Mouse (Mus musculus): Measurements from ENCODE around the gene A830031A19Rik. TPM values are rescaled to one million over a fixed set of nuclear protein-coding genes. Genes with fewer than 3 reads are reported as not detected.

The A830031A19Rik gene
- polyA plus RNA-seq, 2 experiments: not detected

DNA sequence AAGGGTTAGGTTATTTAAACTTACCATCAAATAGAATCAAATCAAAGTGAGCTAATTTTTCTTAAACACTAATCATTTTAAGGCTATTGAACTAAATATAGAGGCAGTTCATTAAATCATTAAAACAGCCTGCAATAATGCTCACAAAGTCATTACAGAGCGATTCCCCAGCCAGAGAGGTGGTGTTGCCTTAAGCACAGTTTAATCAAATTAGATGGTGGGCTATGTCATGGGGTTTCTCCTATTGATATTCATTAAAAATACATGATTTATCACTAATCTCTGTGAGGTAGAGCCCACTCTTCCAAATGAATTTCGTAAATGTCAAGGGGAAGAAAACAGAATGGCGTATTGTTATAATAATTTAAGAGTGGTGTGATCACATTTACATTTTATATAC lies 58.8 kb downstream of the A830031A19Rik start:
- H3K27me3 ChIP-seq (ENCODE audit: control insufficient read depth, insufficient read depth, low read length): no peaks in the 10 kb centered on the region

GRCm38 (mm10) chr11:24014642-24015041 lies 60.2 kb downstream of the A830031A19Rik start:
- 71% methylated on average over 5 of the region's 5 CpGs for WGBS
- no peak overlapping the region for H3K4me2 ChIP-seq (replicated peaks; ENCODE audit: low read depth, low read length, severe bottlenecking)

More for the DNA sequence above, 58.8 kb downstream of the A830031A19Rik start:
- no peak for TF ChIP-seq POLR2A (IDR thresholded peaks at IDR 0.05; ENCODE audit: borderline replicate concordance, extremely low read depth, insufficient read depth, insufficient read length)
- no peaks in the 10 kb centered on the region for H3K36me3 ChIP-seq (ENCODE audit: control insufficient read depth, insufficient read depth, low read length)
- no peaks in the 10 kb centered on the region for H3K4me1 ChIP-seq (ENCODE audit: control insufficient read depth, insufficient read depth, low read length)
- DNase-seq (ENCODE audit: low spot score) (no peak), ATAC-seq (ENCODE audit: low FRiP score, low read depth) (no peak)
- no peak overlapping the region for H3K9ac ChIP-seq (ENCODE audit: low read depth, low read length, severe bottlenecking)
- H3K27ac ChIP-seq (replicated peaks; ENCODE audit: low read depth, low read length): no peak overlapping the region
- H3K4me3 ChIP-seq (replicated peaks; ENCODE audit: low read length): no peak overlapping the region
- no peaks in the 10 kb centered on the region for H3K9me3 ChIP-seq (ENCODE audit: control insufficient read depth, low read length)
- H3K4me2 ChIP-seq (replicated peaks; ENCODE audit: low read depth, low read length, severe bottlenecking): no peak overlapping the region
- WGBS: 77% methylated on average over 3 of the region's 3 CpGs

GRCm38 (mm10) chr11:24012301-24012700 lies 62.6 kb downstream of the A830031A19Rik start:
- H3K9ac ChIP-seq (ENCODE audit: low read depth, low read length, severe bottlenecking): no peak overlapping the region
- DNase-seq (ENCODE audit: low spot score) (no peak), ATAC-seq (ENCODE audit: low FRiP score, low read depth) (no peak)
- no peaks in the 10 kb centered on the region for H3K27me3 ChIP-seq (ENCODE audit: control insufficient read depth, insufficient read depth, low read length)
- no peaks in the 10 kb centered on the region for H3K36me3 ChIP-seq (ENCODE audit: control insufficient read depth, insufficient read depth, low read length)
- H3K4me3 ChIP-seq (replicated peaks; ENCODE audit: low read length): no peak overlapping the region
- 54% methylated on average over 1 of the region's 1 CpGs for WGBS
- no peak overlapping the region for H3K27ac ChIP-seq (replicated peaks; ENCODE audit: low read depth, low read length)
- TF ChIP-seq POLR2A (IDR thresholded peaks at IDR 0.05; ENCODE audit: borderline replicate concordance, extremely low read depth, insufficient read depth, insufficient read length): no peak
- H3K4me1 ChIP-seq (ENCODE audit: control insufficient read depth, insufficient read depth, low read length): no peaks in the 10 kb centered on the region
- H3K9me3 ChIP-seq (ENCODE audit: control insufficient read depth, low read length): no peaks in the 10 kb centered on the region
- H3K4me2 ChIP-seq (replicated peaks; ENCODE audit: low read depth, low read length, severe bottlenecking): no peak overlapping the region

More at GRCm38 (mm10) chr11:24014642-24015041, 60.2 kb downstream of the A830031A19Rik start:
- H3K27me3 ChIP-seq (ENCODE audit: control insufficient read depth, insufficient read depth, low read length): no peaks in the 10 kb centered on the region
- ATAC-seq (ENCODE audit: low FRiP score, low read depth): no peak
- H3K9ac ChIP-seq (ENCODE audit: low read depth, low read length, severe bottlenecking): no peak overlapping the region
- no peak for TF ChIP-seq POLR2A (IDR thresholded peaks at IDR 0.05; ENCODE audit: borderline replicate concordance, extremely low read depth, insufficient read depth, insufficient read length)
- H3K36me3 ChIP-seq (ENCODE audit: control insufficient read depth, insufficient read depth, low read length): no peaks in the 10 kb centered on the region
- no peak for DNase-seq (ENCODE audit: low spot score)
- H3K4me1 ChIP-seq (ENCODE audit: control insufficient read depth, insufficient read depth, low read length): no peaks in the 10 kb centered on the region
- H3K4me3 ChIP-seq (replicated peaks; ENCODE audit: low read length): no peak overlapping the region
- no peaks in the 10 kb centered on the region for H3K9me3 ChIP-seq (ENCODE audit: control insufficient read depth, low read length)
- no peak overlapping the region for H3K27ac ChIP-seq (replicated peaks; ENCODE audit: low read depth, low read length)

DNA sequence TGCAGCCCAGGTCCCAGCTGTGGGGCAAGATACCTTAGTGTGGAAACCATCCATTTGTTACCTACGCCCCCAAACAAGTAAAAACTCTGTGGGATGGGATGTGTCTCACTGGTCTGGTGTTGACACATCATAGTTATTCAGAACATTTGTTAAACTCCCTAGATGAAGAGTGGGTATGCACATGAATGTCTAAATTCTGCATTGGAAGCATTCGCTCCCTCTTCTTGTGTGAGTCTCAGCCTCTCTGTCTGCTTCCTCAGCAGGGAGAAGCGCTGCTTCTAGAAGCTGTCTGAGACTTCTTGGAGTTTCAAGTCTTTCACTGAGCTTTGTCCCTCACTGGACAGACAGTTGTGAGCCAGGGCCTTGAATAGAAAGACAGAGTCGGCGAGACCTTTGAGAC lies 65.9 kb downstream of the A830031A19Rik start:
- H3K9me3 ChIP-seq (ENCODE audit: control insufficient read depth, low read length): no peaks in the 10 kb centered on the region
- no peak overlapping the region for H3K9ac ChIP-seq (ENCODE audit: low read depth, low read length, severe bottlenecking)
- H3K36me3 ChIP-seq (ENCODE audit: control insufficient read depth, insufficient read depth, low read length): no peaks in the 10 kb centered on the region
- no peaks in the 10 kb centered on the region for H3K27me3 ChIP-seq (ENCODE audit: control insufficient read depth, insufficient read depth, low read length)
- DNase-seq (ENCODE audit: low spot score): no peak
- 96% methylated on average over 5 of the region's 5 CpGs for WGBS
- ATAC-seq (ENCODE audit: low FRiP score, low read depth): no peak
- H3K4me3 ChIP-seq (replicated peaks; ENCODE audit: low read length): no peak overlapping the region
- H3K4me1 ChIP-seq (ENCODE audit: control insufficient read depth, insufficient read depth, low read length): no peaks in the 10 kb centered on the region
- H3K27ac ChIP-seq (replicated peaks; ENCODE audit: low read depth, low read length): no peak overlapping the region
- TF ChIP-seq POLR2A (IDR thresholded peaks at IDR 0.05; ENCODE audit: borderline replicate concordance, extremely low read depth, insufficient read depth, insufficient read length): no peak
- no peak overlapping the region for H3K4me2 ChIP-seq (replicated peaks; ENCODE audit: low read depth, low read length, severe bottlenecking)

GRCm38 (mm10) chr11:24008244-24008643 lies 66.6 kb downstream of the A830031A19Rik start:
- H3K27ac ChIP-seq (replicated peaks; ENCODE audit: low read depth, low read length): no peak overlapping the region
- H3K4me1 ChIP-seq (ENCODE audit: control insufficient read depth, insufficient read depth, low read length): no peaks in the 10 kb centered on the region
- no peak for ATAC-seq (ENCODE audit: low FRiP score, low read depth)
- no peaks in the 10 kb centered on the region for H3K9me3 ChIP-seq (ENCODE audit: control insufficient read depth, low read length)
- no peak overlapping the region for H3K4me2 ChIP-seq (replicated peaks; ENCODE audit: low read depth, low read length, severe bottlenecking)
- no peak for TF ChIP-seq POLR2A (IDR thresholded peaks at IDR 0.05; ENCODE audit: borderline replicate concordance, extremely low read depth, insufficient read depth, insufficient read length)
- no peaks in the 10 kb centered on the region for H3K27me3 ChIP-seq (ENCODE audit: control insufficient read depth, insufficient read depth, low read length)
- no peak for DNase-seq (ENCODE audit: low spot score)
- no peaks in the 10 kb centered on the region for H3K36me3 ChIP-seq (ENCODE audit: control insufficient read depth, insufficient read depth, low read length)
- H3K9ac ChIP-seq (ENCODE audit: low read depth, low read length, severe bottlenecking): no peak overlapping the region
- 26% methylated on average over 5 of the region's 5 CpGs for WGBS
- no peak overlapping the region for H3K4me3 ChIP-seq (replicated peaks; ENCODE audit: low read length)
